Comparison of ENCODE assay signal across 20 mouse cellular contexts in the genomic region with DNA sequence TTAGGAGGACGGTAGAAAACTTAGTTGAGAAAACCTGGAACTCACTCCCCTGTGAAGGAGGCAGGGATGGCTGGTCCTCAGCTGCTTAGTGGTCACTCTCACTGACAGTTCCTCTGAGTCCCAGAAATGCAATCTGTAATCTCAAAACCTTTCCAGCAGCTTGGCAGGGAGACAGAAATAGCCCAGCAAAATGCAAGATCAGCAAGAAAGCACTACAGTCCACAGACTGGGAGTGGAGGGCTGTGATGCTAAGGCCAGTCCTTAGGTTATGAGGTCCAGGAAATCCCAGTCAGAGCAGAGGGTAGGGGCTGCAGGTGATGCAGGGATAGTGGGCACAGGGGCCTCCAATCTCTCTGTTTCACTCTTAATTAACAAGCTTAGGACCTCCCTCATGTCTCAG. TPM values are rescaled to one million over a fixed set of nuclear protein-coding genes. Genes with fewer than 3 reads are reported as not detected.
A peak's percentile ranks its signal among the peaks of the same experiment; 100 is the strongest.
DNase-seq lines count a peak whose midpoint lies in the region; ATAC-seq and TF ChIP-seq lines count a peak whose summit lies in the region.
"Had no signal": no experiment of that assay in that cellular context is flagged by ENCODE, and none has a peak within 500 bp of the region (broad histone marks: within the 10 kb centered on the region; RNA-seq: fewer than 3 reads in every experiment).

No protein-coding gene starts in this region.

- peaks cover 23% of the 10 kb centered on the region for H3K4me1 ChIP-seq in kidney, embryonic 15.5 days
- H3K4me1 ChIP-seq in lung, postnatal 0 days (ENCODE audit: insufficient read depth, low read depth, low read length), result no peaks in the 10 kb centered on the region

- no peak overlapping the region for H3K4me2 ChIP-seq in kidney, embryonic 15.5 days
- H3K4me2 ChIP-seq in lung, postnatal 0 days (replicated peaks; ENCODE audit: low read depth, low read length), result no peak overlapping the region
- H3K4me2 ChIP-seq: embryonic facial prominence, embryonic 13.5 days; heart, embryonic 15.5 days had no signal

- peak; percentile 31 for DNase-seq in gastrocnemius, adult 18-20 months (ENCODE audit: low spot score)
- DNase-seq in gastrocnemius, postnatal 25 days, result no peak
- DNase-seq in kidney, adult 8-10 months, result peak; percentile 30 to 37
- DNase-seq in lung, postnatal 0 days (ENCODE audit: low spot score), result peak; percentile 14
- DNase-seq in lung, postnatal 36 days, result no peak
- DNase-seq in natural killer cell, adult 2 months (ENCODE audit: low spot score in 2 of 2), result no peak
- DNase-seq: adrenal gland, postnatal 36 days; cerebellum, adult 9-10 months; left cerebral cortex, postnatal 4 days; lung, postnatal 10 days; right cerebral cortex, postnatal 14 days; thymus, postnatal 36 days had no signal

- no peak overlapping the region for H3K4me3 ChIP-seq in kidney, embryonic 15.5 days (replicated peaks)
- no peak overlapping the region for H3K4me3 ChIP-seq in lung, postnatal 0 days (ENCODE audit: low read depth, low read length)
- H3K4me3 ChIP-seq: embryonic facial prominence, embryonic 13.5 days; heart, embryonic 15.5 days; hindbrain, embryonic 12.5 days had no signal

- H3K27me3 ChIP-seq in kidney, embryonic 15.5 days, result no peaks in the 10 kb centered on the region
- no peaks in the 10 kb centered on the region for H3K27me3 ChIP-seq in lung, postnatal 0 days (replicated peaks; ENCODE audit: insufficient read depth, low read length)
- H3K27me3 ChIP-seq: embryonic facial prominence, embryonic 13.5 days; hindbrain, embryonic 12.5 days had no signal

- no peak for TF ChIP-seq EP300 in lung, postnatal 0 days (IDR thresholded peaks at IDR 0.05)

- H3K9ac ChIP-seq in kidney, embryonic 15.5 days, result no peak overlapping the region
- no peak overlapping the region for H3K9ac ChIP-seq in lung, postnatal 0 days (replicated peaks; ENCODE audit: low read depth)
- H3K9ac ChIP-seq: embryonic facial prominence, embryonic 13.5 days; heart, embryonic 15.5 days; liver, embryonic 14.5 days had no signal

- WGBS in kidney, embryonic 15.5 days, result 54% methylated on average over 1 of the region's 1 CpGs
- WGBS in lung, postnatal 0 days, result 69% methylated on average over 1 of the region's 1 CpGs

- no peaks in the 10 kb centered on the region for H3K9me3 ChIP-seq in kidney, embryonic 15.5 days (replicated peaks)
- no peaks in the 10 kb centered on the region for H3K9me3 ChIP-seq in lung, postnatal 0 days (ENCODE audit: low read length)
- H3K9me3 ChIP-seq: embryonic facial prominence, embryonic 13.5 days; heart, embryonic 15.5 days; hindbrain, embryonic 12.5 days; neural tube, embryonic 13.5 days had no signal

- peaks cover 21% of the 10 kb centered on the region; the same call in 1 of the 2 replicates for H3K36me3 ChIP-seq in kidney, embryonic 15.5 days
- 0 out of 2 replicates have a peak, but pooled peaks cover 14% of the 10 kb centered on the region for H3K36me3 ChIP-seq in lung, postnatal 0 days (ENCODE audit: insufficient read depth, low read length)
- H3K36me3 ChIP-seq: heart, embryonic 15.5 days had no signal

- H3K27ac ChIP-seq in kidney, embryonic 15.5 days, result no peak overlapping the region
- H3K27ac ChIP-seq in lung, postnatal 0 days (ENCODE audit: low read length), result no peak overlapping the region
- H3K27ac ChIP-seq: embryonic facial prominence, embryonic 13.5 days; heart, embryonic 15.5 days; liver, embryonic 14.5 days had no signal

- no peak for TF ChIP-seq CTCF in lung, postnatal 0 days (IDR thresholded peaks at IDR 0.05)

- no peak for ATAC-seq in kidney, embryonic 15.5 days (replicated peaks; ENCODE audit: low FRiP score)
- no peak for ATAC-seq in lung, postnatal 0 days
- ATAC-seq: intestine, embryonic 16.5 days had no signal

RNA-seq across cellular contexts. Expression of gene Gm3448, which starts 25.6 kb away (rescaled TPM):
- under 1 TPM; 0.57 to 0.98 TPM for total RNA-seq in gastrocnemius, adult 18-20 months (2021)
- under 1 TPM; 0.69 to 0.72 TPM for total RNA-seq in gastrocnemius, postnatal 25 days (2021)
- 4.0 and 4.1 TPM in 2 replicates for polyA plus RNA-seq in kidney, embryonic 15.5 days (2015; fragmentation: Nextera tagmentation; extraction: Ambion mirVana)
- polyA plus RNA-seq in lung, postnatal 0 days (2015; fragmentation: Nextera tagmentation; extraction: Ambion mirVana), result 4.4 and 5.0 TPM in 2 replicates

RNA-seq across cellular contexts. Expression of gene Tcte3, which starts 25.6 kb away (rescaled TPM):
- not detected for total RNA-seq in gastrocnemius, adult 18-20 months (2021)
- not detected for total RNA-seq in gastrocnemius, postnatal 25 days (2021)
- 0.64 TPM in 1 of 2 replicates, not detected in the other for polyA plus RNA-seq in kidney, embryonic 15.5 days (2015; fragmentation: Nextera tagmentation; extraction: Ambion mirVana)
- 1.1 and 1.2 TPM in 2 replicates for polyA plus RNA-seq in lung, postnatal 0 days (2015; fragmentation: Nextera tagmentation; extraction: Ambion mirVana)
- total RNA-seq: monocyte, adult 5-6 weeks had no signal
- polyA plus RNA-seq: embryonic facial prominence, embryonic 13.5 days; hindbrain, embryonic 12.5 days had no signal

RNA-seq across cellular contexts. Expression of gene Ermard, which starts 25.9 kb away (rescaled TPM):
- total RNA-seq in gastrocnemius, adult 18-20 months (2021), result 10 to 100 TPM; 13.1 to 18.7 TPM
- 10 to 100 TPM; 19.2 to 19.8 TPM for total RNA-seq in gastrocnemius, postnatal 25 days (2021)
- polyA plus RNA-seq in kidney, embryonic 15.5 days (2015; fragmentation: Nextera tagmentation; extraction: Ambion mirVana), result 84.1 and 89.2 TPM in 2 replicates
- polyA plus RNA-seq in lung, postnatal 0 days (2015; fragmentation: Nextera tagmentation; extraction: Ambion mirVana), result 49.6 and 59.4 TPM in 2 replicates

RNA-seq across cellular contexts. Expression of gene Gm3435, which starts 56.9 kb away (rescaled TPM):
- total RNA-seq in gastrocnemius, adult 18-20 months (2021), result 1 to 10 TPM; 1.9 to 2.3 TPM
- total RNA-seq in gastrocnemius, postnatal 25 days (2021), result 1 to 10 TPM; 1.9 to 2.3 TPM
- 5.9 and 8.4 TPM in 2 replicates for polyA plus RNA-seq in kidney, embryonic 15.5 days (2015; fragmentation: Nextera tagmentation; extraction: Ambion mirVana)
- polyA plus RNA-seq in lung, postnatal 0 days (2015; fragmentation: Nextera tagmentation; extraction: Ambion mirVana), result 4.5 and 5.6 TPM in 2 replicates

Comparison
In these comparisons a context has a peak if more than half of its experiments do, and no peak if none do; other contexts are left out.
1. DNase-seq: peak in gastrocnemius, adult 18-20 months (single experiment), kidney, adult 8-10 months (2 of 2) and lung, postnatal 0 days (single experiment); none in gastrocnemius, postnatal 25 days (single experiment), lung, postnatal 36 days (single experiment) and natural killer cell, adult 2 months (0 of 2).